Mouse (Mus musculus) kidney, adult 2 months (tissue): ENCODE results near the gene Samm50. TPM values are rescaled to one million over a fixed set of nuclear protein-coding genes. Genes with fewer than 3 reads are reported as not detected.
A peak's percentile ranks its signal among the peaks of the same experiment; 100 is the strongest.

ENCODE experiments used
- DNase-seq: peaks from one replicate; pipeline ENCODE4 v3.0.0; 2021
- H3K27ac ChIP-seq: fragments of 200-500 bp; 2 replicates; pipeline ENCODE4 v1.5.1; 2012; ENCODE audit warnings: low read depth, low read length, control low read depth, inconsistent platforms; ENCODE audit not compliant: insufficient read depth
- H3K27me3 ChIP-seq: fragments of 200-500 bp; replicated peaks from 2 replicates; pipeline ENCODE4 v1.6.1; 2012; ENCODE audit warnings: mild to moderate bottlenecking, moderate library complexity, low read length, inconsistent platforms; ENCODE audit not compliant: control insufficient read depth, insufficient read depth
- H3K36me3 ChIP-seq: fragments of 200-500 bp; 2 replicates; pipeline ENCODE4 v1.6.1; 2012; ENCODE audit warnings: mild to moderate bottlenecking, moderate library complexity, low read length, inconsistent platforms; ENCODE audit not compliant: control insufficient read depth, insufficient read depth
- H3K4me1 ChIP-seq: fragments of 200-500 bp; 2 replicates; pipeline ENCODE4 v1.6.1; 2011; ENCODE audit warnings: low read length; ENCODE audit not compliant: control insufficient read depth, insufficient read depth
- H3K4me3 ChIP-seq: fragments of 200-500 bp; 2 replicates; pipeline ENCODE4 v1.5.1; 2011; ENCODE audit warnings: mild to moderate bottlenecking, low read depth, low read length, control low read depth; ENCODE audit not compliant: insufficient read depth
- CTCF ChIP-seq: fragments of 200-500 bp; conservative IDR thresholded peaks from 2 replicates; pipeline ENCODE4 v1.5.1; 2011; ENCODE audit warnings: low read depth, mild to moderate bottlenecking, control low read depth, low read length, moderate library complexity, mixed read lengths; ENCODE audit not compliant: insufficient read depth, insufficient read length
- POLR2A ChIP-seq: fragments of 200-500 bp; IDR thresholded peaks from one replicate; pipeline ENCODE4 v1.6.1; 2011; ENCODE audit warnings: low read depth, low read length, control low read depth
- WGBS: fragments of 180-500 bp; shearing (Covaris S2); methylation state at CpG from one replicate; pipeline ENCODE4 v1.1.7; 2018; 5-methylcytosine and 5-hydroxymethylcytosine counted together
- polyA plus RNA-seq: library from polyadenylated mRNA; depleted of rRNA; stranded (reverse); fragments of >200 nt; gene quantifications from 2 replicates; pipeline ENCODE4 v1.2.3, GENCODE M21; 2012

The Samm50 gene
- polyA plus RNA-seq, 1 experiment: 22.9 TPM

DNA sequence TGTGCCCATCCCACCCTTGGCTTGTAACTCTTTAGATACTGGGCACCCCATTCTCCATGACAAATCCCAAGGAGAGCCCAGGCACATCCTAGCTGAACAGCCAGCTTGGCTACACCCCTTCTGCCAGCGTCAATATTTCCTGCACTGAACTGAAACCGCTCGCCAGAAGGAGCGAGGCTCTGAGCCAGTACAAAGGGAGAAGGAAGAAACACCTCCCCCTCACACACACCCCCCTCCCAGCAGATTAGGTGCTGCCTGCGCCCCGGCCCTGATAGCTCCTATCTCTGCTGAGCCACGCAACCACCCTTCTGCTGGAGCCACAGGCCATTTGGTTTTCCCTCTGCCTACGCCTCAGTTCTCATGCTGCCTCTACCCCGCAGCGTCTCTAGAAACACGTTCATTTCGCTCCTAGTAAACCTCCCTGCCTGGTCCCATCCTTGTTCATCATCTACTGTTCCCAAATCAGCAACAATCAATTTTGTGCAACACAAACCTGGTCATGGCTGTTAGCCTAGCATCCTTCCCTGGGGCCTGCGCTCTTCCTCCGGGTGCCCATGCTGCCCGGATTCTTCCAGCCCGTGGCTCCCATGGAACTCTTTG lies 39.2 kb downstream of the Samm50 start:
- peak overlapping the region; percentile 44 for H3K4me3 ChIP-seq
- peak; percentile 62 for DNase-seq
- peak overlapping the region; percentile 35; the same call in 1 of the 2 replicates for H3K27ac ChIP-seq
- no peaks in the 10 kb centered on the region for H3K36me3 ChIP-seq
- TF ChIP-seq CTCF (no peak), POLR2A (no peak)
- H3K27me3 ChIP-seq: no peaks in the 10 kb centered on the region
- WGBS: 22% methylated on average over 16 of the region's 16 CpGs
- H3K4me1 ChIP-seq: no peaks in the 10 kb centered on the region

DNA sequence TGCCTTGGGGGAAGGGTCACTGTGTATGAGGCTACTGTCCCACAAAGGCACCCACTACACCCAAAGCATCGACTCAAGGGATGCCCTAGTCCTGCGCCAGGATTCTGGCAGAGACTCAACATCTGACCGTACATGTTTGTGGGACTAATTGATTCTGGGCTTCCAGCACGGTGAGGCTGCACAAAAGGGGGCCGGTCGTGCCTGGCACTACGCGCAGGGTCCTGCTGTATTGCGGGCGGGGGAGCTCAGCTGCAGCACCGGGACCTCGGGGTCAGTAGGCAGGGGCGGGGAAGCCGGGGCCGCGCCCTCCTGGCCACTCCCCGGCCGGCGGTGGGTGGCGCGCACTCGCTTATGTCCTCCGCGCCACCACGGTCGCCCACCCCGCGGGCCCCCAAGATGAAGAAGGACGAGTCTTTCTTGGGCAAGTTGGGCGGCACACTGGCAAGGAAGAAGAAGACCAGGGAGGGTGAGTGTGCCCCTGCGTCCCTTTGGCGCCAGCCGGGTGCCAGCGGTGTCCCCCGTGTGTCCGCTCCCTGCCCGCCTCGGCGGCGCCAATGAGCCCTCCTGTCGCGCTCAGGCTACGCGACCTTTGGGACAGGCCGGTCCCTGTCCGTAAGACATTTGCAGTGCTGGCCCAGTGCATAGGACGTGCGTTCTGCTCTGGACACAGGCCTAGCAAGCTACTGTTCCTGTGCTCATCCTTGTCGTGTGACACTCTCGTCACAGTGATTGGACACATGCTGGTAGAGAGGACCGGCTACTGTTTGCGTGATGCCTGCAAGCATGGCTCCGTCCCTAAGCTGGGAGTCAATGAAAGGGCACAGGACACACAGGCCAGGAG lies 39.9 kb downstream of the Samm50 start, which contains the start of gene Parvb:
Gene Parvb (plus strand): TSS at position 323 of the 841 bp plus-strand sequence.
- Histone ChIP-seq H3K4me3 (peak within 1 kb of the TSS; percentile 44), H3K27ac (peak within 1 kb of the TSS; percentile 40), H3K4me1 (no peaks in the 10 kb centered on the region)

GRCm38 (mm10) chr15:84232609-84233008 lies 40.6 kb downstream of the Samm50 start:
- Histone ChIP-seq H3K4me3 (0 out of 2 replicates have a peak overlapping the region, but pooled peaks have one; percentile 4), H3K27ac (0 out of 2 replicates have a peak overlapping the region, but pooled peaks have one; percentile 7), H3K27me3 (no peaks in the 10 kb centered on the region), H3K36me3 (no peaks in the 10 kb centered on the region), H3K4me1 (no peaks in the 10 kb centered on the region)
- no peak for DNase-seq
- WGBS: 27% methylated on average over 8 of the region's 8 CpGs
- TF ChIP-seq POLR2A (no peak), CTCF (no peak)

More for the DNA sequence above, 39.9 kb downstream of the Samm50 start, which contains the start of gene Parvb:
- peak; percentile 73 for DNase-seq
- TF ChIP-seq POLR2A: peak; percentile 10
- no peak for TF ChIP-seq CTCF
- Histone ChIP-seq H3K27me3 (no peaks in the 10 kb centered on the region), H3K36me3 (no peaks in the 10 kb centered on the region)
- 3% methylated on average over 53 of the region's 53 CpGs for whole genome bisulfite sequencing

DNA sequence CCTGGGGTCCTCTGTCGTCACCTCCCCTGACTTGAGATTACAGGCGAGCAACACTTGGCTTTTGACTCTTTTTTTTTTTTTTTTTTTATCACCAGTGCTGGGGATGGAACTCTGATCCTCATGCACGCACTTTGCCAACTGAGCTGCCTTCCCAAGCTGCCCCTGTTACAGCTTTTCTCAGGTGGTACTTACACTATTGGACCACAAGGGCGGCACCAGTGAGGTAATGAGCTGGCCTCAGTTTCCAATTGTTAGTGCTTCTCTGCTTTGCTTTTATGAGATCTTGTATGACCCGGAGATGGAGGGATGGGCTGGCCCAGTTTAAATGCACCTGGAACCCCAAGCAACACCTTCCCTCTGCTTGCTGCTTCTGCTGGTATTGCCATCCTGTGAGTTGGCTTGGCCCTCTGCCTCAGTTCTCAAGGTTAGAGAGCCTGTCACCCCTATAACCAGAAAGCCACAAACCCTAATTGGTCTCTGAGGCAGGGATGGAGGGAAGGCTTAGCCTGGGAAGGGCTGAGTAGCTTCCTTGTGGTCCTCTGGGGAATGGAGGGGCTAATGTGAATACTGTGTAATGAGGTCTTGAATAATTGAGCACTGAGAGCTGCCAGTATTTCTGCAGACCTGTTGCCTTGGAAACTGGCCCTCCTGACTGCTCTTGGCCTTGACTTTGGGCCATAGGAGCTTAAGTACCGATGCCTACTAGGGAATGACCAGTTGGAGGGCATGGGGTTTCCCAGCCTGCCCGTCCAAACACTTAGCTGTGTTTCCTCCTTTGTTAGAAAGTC lies 42.9 kb downstream of the Samm50 start:
- TF ChIP-seq POLR2A (no peak), CTCF (no peak)
- Histone ChIP-seq H3K27me3 (no peaks in the 10 kb centered on the region), H3K36me3 (no peaks in the 10 kb centered on the region), H3K4me1 (no peaks in the 10 kb centered on the region), H3K4me3 (no peak overlapping the region), H3K27ac (peak overlapping the region; percentile 30)
- no peak for DNase-seq
- 87% methylated on average over 7 of the region's 7 CpGs for WGBS

DNA sequence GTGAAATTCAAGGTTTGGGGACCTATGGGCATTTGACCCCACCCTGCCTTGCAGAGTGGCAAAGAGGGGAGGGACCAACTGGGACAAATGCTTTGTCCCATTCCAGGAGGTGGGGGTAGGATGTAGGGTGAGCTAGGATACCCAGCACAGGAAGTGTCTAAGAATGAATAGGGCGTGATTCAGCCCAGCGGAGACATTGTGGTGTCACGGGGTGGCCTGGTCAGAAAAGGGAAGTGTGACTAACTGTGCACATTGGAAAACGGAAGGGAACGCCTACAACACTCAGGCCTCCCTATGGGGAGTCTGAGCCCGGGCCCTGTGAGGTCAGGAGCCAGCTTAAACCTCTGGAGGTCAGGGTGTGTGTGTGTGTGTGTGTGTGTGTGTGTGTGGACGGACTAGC lies 43.6 kb downstream of the Samm50 start:
- no peaks in the 10 kb centered on the region for H3K27me3 ChIP-seq
- peak overlapping the region; percentile 63 for H3K27ac ChIP-seq
- TF ChIP-seq POLR2A: no peak
- no peak for TF ChIP-seq CTCF
- WGBS: 82% methylated on average over 7 of the region's 7 CpGs
- no peaks in the 10 kb centered on the region for H3K36me3 ChIP-seq
- no peak overlapping the region for H3K4me3 ChIP-seq
- peak; percentile 87 for DNase-seq
- no peaks in the 10 kb centered on the region for H3K4me1 ChIP-seq

- H3K4me3 ChIP-seq: no peak overlapping the region
- H3K4me1 ChIP-seq: no peaks in the 10 kb centered on the region
- DNase-seq: no peak
- H3K27me3 ChIP-seq: no peaks in the 10 kb centered on the region
- no peak overlapping the region for H3K27ac ChIP-seq
- no peak for TF ChIP-seq CTCF
- no peak for TF ChIP-seq POLR2A
- no peaks in the 10 kb centered on the region for H3K36me3 ChIP-seq
- 28% methylated on average over 15 of the region's 15 CpGs for WGBS
These were observed 46.5 kb downstream of the Samm50 start for GRCm38 (mm10) chr15:84238552-84238951.

- Histone ChIP-seq H3K27me3 (no peaks in the 10 kb centered on the region), H3K36me3 (no peaks in the 10 kb centered on the region), H3K4me1 (no peaks in the 10 kb centered on the region), H3K4me3 (no peak overlapping the region), H3K27ac (no peak overlapping the region)
- no peak for DNase-seq
- 24% methylated on average over 16 of the region's 16 CpGs for WGBS
- TF ChIP-seq CTCF (no peak), POLR2A (no peak)
These were observed 47.0 kb downstream of the Samm50 start for GRCm38 (mm10) chr15:84238991-84239401.
